Mouse (Mus musculus) hindbrain, embryonic 13.5 days (tissue): ENCODE data around the gene Eef2. TPM values are rescaled to one million over a fixed set of nuclear protein-coding genes. Genes with fewer than 3 reads are reported as not detected.
"Not testable (repeated sequence)": the region's sequence is repeated elsewhere in the genome, so short reads cannot be mapped to it uniquely, and the experiment has no call there.

Experiments used
- ATAC-seq: fragments of 200-750 bp; cut with Nextera tagmentation; 2 replicates; pipeline ENCODE4 v1.8.0; 2017; ENCODE audit warnings: moderate TSS enrichment; ENCODE audit not compliant: low FRiP score
- H3K27ac ChIP-seq: fragments of 300-500 bp; sonication (generic); 2 replicates; pipeline ENCODE4 v1.5.1; 2015; ENCODE audit warnings: inconsistent platforms, mild to moderate bottlenecking, moderate library complexity
- H3K27me3 ChIP-seq: fragments of 300-500 bp; sonication (generic); 2 replicates; pipeline ENCODE4 v1.6.1; 2015; ENCODE audit warnings: mild to moderate bottlenecking, inconsistent platforms
- H3K36me3 ChIP-seq: fragments of 300-500 bp; sonication (generic); 2 replicates; pipeline ENCODE4 v1.6.1; 2015; ENCODE audit warnings: mild to moderate bottlenecking, inconsistent platforms
- H3K4me1 ChIP-seq: fragments of 300-500 bp; sonication (generic); replicated peaks from 2 replicates; pipeline ENCODE4 v1.6.1; 2015; ENCODE audit warnings: inconsistent platforms
- H3K4me2 ChIP-seq: fragments of 300-500 bp; sonication (generic); 2 replicates; pipeline ENCODE4 v1.6.1; 2015; ENCODE audit warnings: inconsistent platforms, mild to moderate bottlenecking, moderate library complexity
- H3K4me3 ChIP-seq: fragments of 300-500 bp; sonication (generic); 2 replicates; pipeline ENCODE4 v1.5.1; 2015; ENCODE audit warnings: mild to moderate bottlenecking, inconsistent platforms
- H3K9ac ChIP-seq: fragments of 300-500 bp; sonication (generic); 2 replicates; pipeline ENCODE4 v1.6.1; 2015; ENCODE audit warnings: mild to moderate bottlenecking, inconsistent platforms
- H3K9me3 ChIP-seq: fragments of 300-500 bp; sonication (generic); 2 replicates; pipeline ENCODE4 v1.6.1; 2016; ENCODE audit warnings: inconsistent platforms
- WGBS: fragments of 180-500 bp; shearing (Covaris S2); methylation state at CpG from one replicate; pipeline ENCODE4 v1.1.7; 2015; 5-methylcytosine and 5-hydroxymethylcytosine counted together
- polyA plus RNA-seq: library from polyadenylated mRNA; unstranded; fragments of >200 nt; fragmentation: Nextera tagmentation; extraction: Ambion mirVana; gene quantifications from 2 replicates; pipeline ENCODE4 v1.2.1, GENCODE M21; 2015

Gene Eef2
- polyA plus RNA-seq, 1 experiment from 2014 or later, result 561 TPM

GRCm38 (mm10) chr10:81221402-81222015 is 45.1 kb downstream of the Eef2 start:
- Histone ChIP-seq H3K36me3 (peaks cover 79% of the 10 kb centered on the region), H3K4me3 (no peak overlapping the region), H3K4me1 (0 out of 2 replicates have a peak, but pooled peaks cover 1% of the 10 kb centered on the region), H3K27ac (no peak overlapping the region), H3K27me3 (no peaks in the 10 kb centered on the region), H3K9ac (no peak overlapping the region), H3K9me3 (no peaks in the 10 kb centered on the region), H3K4me2 (no peak overlapping the region)
- no peak for ATAC-seq
- 93% methylated on average over 5 of the region's 5 CpGs for WGBS

- peaks cover 20% of the 10 kb centered on the region for H3K4me1 ChIP-seq
- H3K9ac ChIP-seq, H3K27ac ChIP-seq, H3K9me3 ChIP-seq, H3K4me2 ChIP-seq, H3K27me3 ChIP-seq, H3K4me3 ChIP-seq, ATAC-seq: not testable (repeated sequence)
- WGBS, result 72% methylated on average over 2 of the region's 2 CpGs
- peaks cover 63% of the 10 kb centered on the region for H3K36me3 ChIP-seq
Observed at GRCm38 (mm10) chr10:81223731-81224130, 47.3 kb downstream of the Eef2 start.

DNA sequence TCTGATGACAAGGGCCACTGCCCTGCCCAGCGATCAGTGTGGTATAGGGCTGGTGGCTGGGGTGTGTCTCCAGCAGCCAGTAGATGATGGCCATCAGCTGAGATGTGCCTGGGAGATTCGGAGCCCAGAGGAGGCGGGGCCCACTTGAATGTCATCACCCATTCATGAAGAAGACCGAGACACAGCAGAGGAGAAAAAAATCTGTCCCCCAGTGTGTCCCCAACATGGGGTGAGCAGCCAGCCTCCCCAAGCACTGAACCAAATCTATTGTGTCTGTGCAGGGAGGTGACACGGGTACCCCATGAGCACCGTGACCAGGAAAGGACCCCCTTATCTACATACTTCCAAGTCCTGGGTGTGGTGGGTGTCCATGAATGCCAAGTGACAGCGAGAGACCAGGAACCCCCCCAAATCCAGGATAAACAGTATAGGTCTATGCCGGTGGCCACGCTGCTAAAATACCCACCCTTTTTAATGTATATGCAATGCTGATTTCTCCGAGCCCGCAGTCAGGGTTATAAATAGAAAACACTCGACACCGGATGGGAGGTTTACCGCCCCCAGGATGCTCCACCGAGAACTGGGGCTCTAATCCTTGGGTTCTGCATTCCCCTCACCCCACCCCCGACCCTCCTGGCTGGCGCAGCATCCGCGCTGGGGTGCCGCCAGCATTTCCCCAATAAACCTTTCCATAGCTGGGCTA is 53.5 kb downstream of the Eef2 start:
- Histone ChIP-seq H3K4me3 (peak overlapping the region; percentile 58), H3K4me1 (peaks cover 47% of the 10 kb centered on the region), H3K27me3 (no peaks in the 10 kb centered on the region), H3K9ac (peak overlapping the region; percentile 87), H3K36me3 (peaks cover 6% of the 10 kb centered on the region), H3K4me2 (peak overlapping the region; percentile 75), H3K27ac (peak overlapping the region; percentile 92), H3K9me3 (no peaks in the 10 kb centered on the region)
- ATAC-seq, result 0 out of 2 replicates have a peak, but pooled peaks have one; percentile 22
- 6% methylated on average over 20 of the region's 20 CpGs for WGBS

- Histone ChIP-seq H3K27ac (peak within 1 kb of the TSS; percentile 92), H3K36me3 (peaks cover 6% of the 10 kb centered on the region; the same call in 1 of the 2 replicates), H3K9ac (peak within 1 kb of the TSS; percentile 87), H3K4me1 (peaks cover 47% of the 10 kb centered on the region), H3K4me3 (peak within 1 kb of the TSS; percentile 58), H3K27me3 (no peaks in the 10 kb centered on the region), H3K4me2 (peak within 1 kb of the TSS; percentile 75), H3K9me3 (no peaks in the 10 kb centered on the region)
- peak; percentile 87 for ATAC-seq
- WGBS, result 5% methylated on average over 27 of the region's 27 CpGs
Observed at GRCm38 (mm10) chr10:81230438-81231332, 54.3 kb downstream of the Eef2 start, which contains the start of gene Atcay. TSS of gene Atcay (minus strand) at chr10:81230833.

DNA sequence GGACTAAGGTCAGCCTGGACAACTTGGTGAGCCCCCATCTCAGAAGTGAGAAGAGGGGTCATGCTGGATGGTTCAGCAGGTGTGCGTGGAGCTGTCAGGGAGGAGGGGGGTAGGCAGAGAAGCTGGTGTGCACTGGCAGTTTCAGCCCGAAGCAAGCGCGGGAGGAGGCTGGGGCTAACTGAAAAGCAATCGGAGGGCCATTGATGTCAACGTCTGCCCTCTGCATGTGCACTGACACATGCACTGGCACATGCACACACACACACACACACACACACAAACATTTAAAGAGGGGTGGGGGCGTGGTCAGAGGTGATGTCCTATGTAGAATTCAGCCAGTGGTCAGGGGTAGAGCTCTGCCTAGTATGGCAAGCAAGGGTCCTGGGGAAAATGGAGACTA is 55.0 kb downstream of the Eef2 start:
- H3K9ac ChIP-seq, result peak overlapping the region; percentile 87
- H3K36me3 ChIP-seq, result 0 out of 2 replicates have a peak, but pooled peaks cover 4% of the 10 kb centered on the region
- peak overlapping the region; percentile 58 for H3K4me3 ChIP-seq
- H3K9me3 ChIP-seq, result no peaks in the 10 kb centered on the region
- H3K27ac ChIP-seq, result peak overlapping the region; percentile 92
- no peak for ATAC-seq
- H3K4me2 ChIP-seq, result peak overlapping the region; percentile 75
- peaks cover 46% of the 10 kb centered on the region for H3K4me1 ChIP-seq
- H3K27me3 ChIP-seq, result no peaks in the 10 kb centered on the region
- WGBS, result 44% methylated on average over 7 of the region's 7 CpGs

Other genes starting within 250 kb of the Eef2 start
- 8.0 and 8.1 TPM in 2 replicates for gene Gadd45b, start 246.6 kb upstream of the Eef2 start, polyA plus RNA-seq
- 13.4 and 13.5 TPM in 2 replicates for gene Gng7, start 161.7 kb upstream of the Eef2 start, polyA plus RNA-seq
- 37.5 and 40.2 TPM in 2 replicates for gene Diras1, start 151.0 kb upstream of the Eef2 start, polyA plus RNA-seq
- 42.3 and 44.0 TPM in 2 replicates for gene Slc39a3, start 139.2 kb upstream of the Eef2 start, polyA plus RNA-seq
- 292 and 304 TPM in 2 replicates for gene Sgta, start 116.5 kb upstream of the Eef2 start, polyA plus RNA-seq
- 45.0 and 46.9 TPM in 2 replicates for gene Thop1, start 106.6 kb upstream of the Eef2 start, polyA plus RNA-seq
- 0.26 and 0.41 TPM in 2 replicates for gene Creb3l3, start 77.8 kb upstream of the Eef2 start, polyA plus RNA-seq
- 224 and 227 TPM in 2 replicates for gene Map2k2, start 70.7 kb upstream of the Eef2 start, polyA plus RNA-seq
- gene Zbtb7a, start 41.4 kb upstream of the Eef2 start, polyA plus RNA-seq, result 13.2 and 13.5 TPM in 2 replicates
- 58.4 and 62.3 TPM in 2 replicates for gene Pias4, start 8.7 kb upstream of the Eef2 start, polyA plus RNA-seq
- 59.1 and 61.7 TPM in 2 replicates for gene Dapk3, start 6.4 kb downstream of the Eef2 start, polyA plus RNA-seq
- 0.13 and 0.26 TPM in 2 replicates for gene 4930442H23Rik, start 7.2 kb downstream of the Eef2 start, polyA plus RNA-seq
- gene Nmrk2, start 25.4 kb downstream of the Eef2 start, polyA plus RNA-seq, result 0.09 and 0.10 TPM in 2 replicates
- gene Atcay, start 54.2 kb downstream of the Eef2 start, polyA plus RNA-seq, result 68.1 TPM in 2 replicates
- 19.7 and 21.6 TPM in 2 replicates for gene Zfr2, start 56.5 kb downstream of the Eef2 start, polyA plus RNA-seq
- 16.4 and 16.9 TPM in 2 replicates for gene Matk, start 76.3 kb downstream of the Eef2 start, polyA plus RNA-seq
- 134 and 144 TPM in 2 replicates for gene Mrpl54, start 90.3 kb downstream of the Eef2 start, polyA plus RNA-seq
- gene Apba3, start 90.3 kb downstream of the Eef2 start, polyA plus RNA-seq, result 29.7 and 30.6 TPM in 2 replicates
- gene Tjp3, start 115.0 kb downstream of the Eef2 start, polyA plus RNA-seq, result 4.5 and 5.2 TPM in 2 replicates
- 97.2 and 102 TPM in 2 replicates for gene Pip5k1c, start 116.3 kb downstream of the Eef2 start, polyA plus RNA-seq
- gene Cactin, start 144.5 kb downstream of the Eef2 start, polyA plus RNA-seq, result 33.5 and 34.7 TPM in 2 replicates
- gene Tbxa2r, start 152.1 kb downstream of the Eef2 start, polyA plus RNA-seq, result 4.6 and 5.6 TPM in 2 replicates
- not detected in 2 replicates for gene Gipc3, start 166.6 kb downstream of the Eef2 start, polyA plus RNA-seq
- 47.3 and 50.4 TPM in 2 replicates for gene Hmg20b, start 173.8 kb downstream of the Eef2 start, polyA plus RNA-seq
- 11.9 and 12.4 TPM in 2 replicates for gene Mfsd12, start 180.9 kb downstream of the Eef2 start, polyA plus RNA-seq
- gene 4930404N11Rik, start 189.2 kb downstream of the Eef2 start, polyA plus RNA-seq, result 1.0 and 1.1 TPM in 2 replicates
- gene Fzr1, start 201.9 kb downstream of the Eef2 start, polyA plus RNA-seq, result 121 and 126 TPM in 2 replicates
- 72.1 and 74.8 TPM in 2 replicates for gene Dohh, start 207.8 kb downstream of the Eef2 start, polyA plus RNA-seq
- 6.5 and 8.1 TPM in 2 replicates for gene Gm48551, start 207.8 kb downstream of the Eef2 start, polyA plus RNA-seq
- gene Gm48552, start 212.4 kb downstream of the Eef2 start, polyA plus RNA-seq, result 2.0 and 2.3 TPM in 2 replicates
- 1.8 TPM in 2 replicates for gene Smim24, start 216.4 kb downstream of the Eef2 start, polyA plus RNA-seq